Mouse (Mus musculus) stomach, embryonic 16.5 days (tissue): ENCODE measurements at regions not wholly inside any gene's neighbourhood (a gene's known extent, or its start where the extent isn't known, plus 50 kb on each side); places are given as distances from the start of the nearest gene placed in this dataset.

Experiments
- ATAC-seq: fragments of 200-750 bp; cut with Nextera tagmentation; 2 replicates; pipeline ENCODE4 v1.8.0; 2017; ENCODE audit warnings: moderate number of reproducible peaks, moderate TSS enrichment; ENCODE audit not compliant: insufficient read depth, low FRiP score
- H3K27ac ChIP-seq: fragments of 300-500 bp; sonication (generic); 2 replicates; pipeline ENCODE4 v1.5.1; 2014; ENCODE audit warnings: low read length
- H3K27me3 ChIP-seq: fragments of 300-500 bp; sonication (generic); 2 replicates; pipeline ENCODE4 v1.6.1; 2014; ENCODE audit warnings: low read length, control low read depth, mixed read lengths; ENCODE audit not compliant: control insufficient read depth, insufficient read depth
- H3K36me3 ChIP-seq: fragments of 300-500 bp; sonication (generic); 2 replicates; pipeline ENCODE4 v1.6.1; 2014; ENCODE audit warnings: low read length; ENCODE audit not compliant: control insufficient read depth, insufficient read depth
- H3K4me1 ChIP-seq: fragments of 300-500 bp; sonication (generic); 2 replicates; pipeline ENCODE4 v1.6.1; 2014; ENCODE audit warnings: low read length, control low read depth, mixed read lengths; ENCODE audit not compliant: control insufficient read depth, insufficient read depth
- H3K4me2 ChIP-seq: fragments of 300-500 bp; sonication (generic); 2 replicates; pipeline ENCODE4 v1.6.1; 2014; ENCODE audit warnings: low read depth, low read length, mixed read lengths
- H3K4me3 ChIP-seq: fragments of 300-500 bp; sonication (generic); replicated peaks from 2 replicates; pipeline ENCODE4 v1.5.1; 2014; ENCODE audit warnings: mild to moderate bottlenecking, low read length
- H3K9ac ChIP-seq: fragments of 300-500 bp; sonication (generic); 2 replicates; pipeline ENCODE4 v1.6.1; 2014; ENCODE audit warnings: low read length
- H3K9me3 ChIP-seq: fragments of 300-500 bp; sonication (generic); replicated peaks from 2 replicates; pipeline ENCODE4 v1.6.1; 2016; ENCODE audit warnings: low read length, control low read depth; ENCODE audit not compliant: control insufficient read depth
- WGBS: fragments of 180-500 bp; shearing (Covaris S2); extraction: QIAGEN DNeasy Blood & Tissue Kit; methylation state at CpG from one replicate; pipeline ENCODE4 v1.1.7; 2014; 5-methylcytosine and 5-hydroxymethylcytosine counted together

GRCm38 (mm10) chr10:91384372-91384771 lies 203.3 kb upstream of the Tmpo start:
- Histone ChIP-seq H3K4me1 (no peaks in the 10 kb centered on the region), H3K36me3 (no peaks in the 10 kb centered on the region), H3K27me3 (no peaks in the 10 kb centered on the region), H3K4me2 (no peak overlapping the region), H3K9me3 (no peaks in the 10 kb centered on the region), H3K4me3 (no peak overlapping the region), H3K9ac (no peak overlapping the region), H3K27ac (no peak overlapping the region)
- whole genome bisulfite sequencing, result 67% methylated on average over 2 of the region's 2 CpGs
- ATAC-seq, result no peak

GRCm38 (mm10) chr10:91376683-91377082 lies 195.6 kb upstream of the Tmpo start:
- Histone ChIP-seq H3K27me3 (no peaks in the 10 kb centered on the region), H3K27ac (no peak overlapping the region), H3K9me3 (no peaks in the 10 kb centered on the region), H3K36me3 (no peaks in the 10 kb centered on the region), H3K4me2 (no peak overlapping the region), H3K4me1 (no peaks in the 10 kb centered on the region), H3K4me3 (no peak overlapping the region), H3K9ac (no peak overlapping the region)
- no peak for ATAC-seq
- 87% methylated on average over 3 of the region's 3 CpGs for WGBS

- WGBS, result 63% methylated on average over 1 of the region's 1 CpGs
- Histone ChIP-seq H3K36me3 (no peaks in the 10 kb centered on the region), H3K27ac (no peak overlapping the region), H3K4me3 (no peak overlapping the region), H3K4me1 (no peaks in the 10 kb centered on the region), H3K9me3 (no peaks in the 10 kb centered on the region), H3K27me3 (no peaks in the 10 kb centered on the region), H3K4me2 (no peak overlapping the region), H3K9ac (no peak overlapping the region)
- no peak for ATAC-seq
Measured at GRCm38 (mm10) chr10:91367488-91367887, 186.4 kb upstream of the Tmpo start.

GRCm38 (mm10) chr10:91362587-91362986 lies 181.5 kb upstream of the Tmpo start:
- H3K4me2 ChIP-seq, result no peak overlapping the region
- 73% methylated on average over 3 of the region's 3 CpGs for WGBS
- no peak for ATAC-seq
- no peak overlapping the region for H3K27ac ChIP-seq
- H3K4me3 ChIP-seq, result no peak overlapping the region
- no peak overlapping the region for H3K9ac ChIP-seq
- no peaks in the 10 kb centered on the region for H3K9me3 ChIP-seq
- H3K27me3 ChIP-seq, result no peaks in the 10 kb centered on the region
- H3K4me1 ChIP-seq, result no peaks in the 10 kb centered on the region
- no peaks in the 10 kb centered on the region for H3K36me3 ChIP-seq

- 67% methylated on average over 2 of the region's 2 CpGs for WGBS
- Histone ChIP-seq H3K9me3 (no peaks in the 10 kb centered on the region), H3K27ac (no peak overlapping the region), H3K27me3 (no peaks in the 10 kb centered on the region), H3K36me3 (no peaks in the 10 kb centered on the region), H3K4me1 (no peaks in the 10 kb centered on the region), H3K4me2 (no peak overlapping the region), H3K9ac (no peak overlapping the region), H3K4me3 (no peak overlapping the region)
- no peak for ATAC-seq
Measured at GRCm38 (mm10) chr10:91361621-91362020, 180.5 kb upstream of the Tmpo start.

DNA sequence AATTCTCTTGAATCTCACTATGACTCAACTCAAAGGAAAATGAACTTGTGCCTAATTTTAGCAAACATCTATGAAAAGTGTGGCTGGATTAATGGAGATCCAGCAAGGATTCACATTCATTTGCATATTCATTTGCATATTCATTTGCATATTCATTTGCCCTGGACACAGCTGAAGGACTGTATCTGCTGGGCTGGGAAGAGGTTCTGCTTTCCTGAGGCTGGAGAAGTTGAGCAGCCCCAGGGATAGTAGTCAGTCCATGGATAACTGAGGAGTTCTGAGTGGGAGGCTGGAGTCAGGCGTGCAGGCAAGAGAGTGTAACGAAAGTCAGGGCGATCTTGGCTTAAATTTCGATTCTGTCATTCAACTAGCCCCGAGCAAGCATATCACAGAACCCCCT lies 164.3 kb upstream of the Tmpo start:
- H3K27ac ChIP-seq, result no peak overlapping the region
- 77% methylated on average over 5 of the region's 5 CpGs for WGBS
- H3K4me2 ChIP-seq, result no peak overlapping the region
- H3K36me3 ChIP-seq, result no peaks in the 10 kb centered on the region
- ATAC-seq, result no peak
- H3K4me3 ChIP-seq, result no peak overlapping the region
- no peaks in the 10 kb centered on the region for H3K4me1 ChIP-seq
- no peak overlapping the region for H3K9ac ChIP-seq
- H3K27me3 ChIP-seq, result no peaks in the 10 kb centered on the region
- no peaks in the 10 kb centered on the region for H3K9me3 ChIP-seq

DNA sequence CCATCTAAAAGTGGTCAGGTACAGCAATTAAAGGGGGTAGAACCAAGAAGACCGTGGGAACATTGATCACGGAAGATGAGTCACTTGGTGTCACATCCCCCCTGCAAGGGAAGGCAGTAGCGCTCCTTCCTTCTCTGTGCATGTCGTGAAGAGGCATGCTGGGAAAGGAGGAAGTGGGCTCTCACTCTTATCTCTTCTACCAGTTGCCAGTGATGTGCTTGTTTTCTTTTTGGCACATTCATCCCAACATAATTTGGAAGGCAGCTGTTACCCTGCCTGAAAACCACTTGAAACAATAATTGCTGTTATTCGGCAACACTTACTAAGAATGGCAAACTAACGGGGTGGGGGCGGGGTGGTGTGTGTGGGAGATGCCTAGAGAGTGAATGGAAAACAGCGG lies 161.0 kb upstream of the Tmpo start:
- WGBS, result 80% methylated on average over 7 of the region's 8 CpGs
- Histone ChIP-seq H3K9me3 (no peaks in the 10 kb centered on the region; the same call in 1 of the 2 replicates), H3K9ac (no peak overlapping the region), H3K4me1 (no peaks in the 10 kb centered on the region), H3K4me2 (no peak overlapping the region), H3K36me3 (no peaks in the 10 kb centered on the region), H3K27ac (no peak overlapping the region), H3K4me3 (no peak overlapping the region), H3K27me3 (no peaks in the 10 kb centered on the region)
- ATAC-seq, result no peak

GRCm38 (mm10) chr10:91339361-91339760 lies 158.2 kb upstream of the Tmpo start:
- Histone ChIP-seq H3K4me1 (no peaks in the 10 kb centered on the region), H3K4me2 (no peak overlapping the region), H3K36me3 (no peaks in the 10 kb centered on the region), H3K27me3 (no peaks in the 10 kb centered on the region), H3K4me3 (no peak overlapping the region), H3K9ac (no peak overlapping the region), H3K9me3 (no peaks in the 10 kb centered on the region; the same call in 1 of the 2 replicates), H3K27ac (no peak overlapping the region)
- no peak for ATAC-seq
- 89% methylated on average over 3 of the region's 3 CpGs for WGBS

GRCm38 (mm10) chr10:91326661-91327312 lies 145.7 kb upstream of the Tmpo start:
- no peak overlapping the region for H3K4me2 ChIP-seq
- no peaks in the 10 kb centered on the region for H3K36me3 ChIP-seq
- no peak overlapping the region for H3K9ac ChIP-seq
- 33% methylated on average over 12 of the region's 12 CpGs for WGBS
- no peak overlapping the region for H3K27ac ChIP-seq
- no peaks in the 10 kb centered on the region for H3K9me3 ChIP-seq
- no peak for ATAC-seq
- no peak overlapping the region for H3K4me3 ChIP-seq
- H3K4me1 ChIP-seq, result no peaks in the 10 kb centered on the region
- H3K27me3 ChIP-seq, result no peaks in the 10 kb centered on the region
